Mouse (Mus musculus) ES-Bruce4 (cell line): ENCODE results near the gene Ssh1.

Experiments
- CTCF ChIP-seq: IDR thresholded peaks from one replicate; pipeline ENCODE4 v1.8.1; 2011; ENCODE audit warnings: low read depth, low read length
- EP300 ChIP-seq: IDR thresholded peaks from 2 replicates; pipeline ENCODE4 v1.6.1; 2011; ENCODE audit warnings: low read depth, low read length; ENCODE audit not compliant: insufficient read depth

- TF ChIP-seq CTCF (no peak), EP300 (no peak)
These were observed 106.6 kb downstream of the Ssh1 start for GRCm38 (mm10) chr5:113887132-113887531.
